Mouse (Mus musculus) midbrain, embryonic 11.5 days (tissue): Measurements from ENCODE around the gene Scarb1. TPM values are rescaled to one million over a fixed set of nuclear protein-coding genes. Genes with fewer than 3 reads are reported as not detected.

Source experiments
- ATAC-seq: fragments of 200-750 bp; cut with Nextera tagmentation; 2 replicates; pipeline ENCODE4 v1.8.0; 2017; ENCODE audit warnings: moderate TSS enrichment, moderate library complexity; ENCODE audit not compliant: low FRiP score
- DNase-seq: peaks from one replicate; pipeline ENCODE4 v3.0.0; 2015; ENCODE audit warnings: low spot score; ENCODE audit errors: missing footprints
- H3K27ac ChIP-seq: fragments of 300-500 bp; sonication (generic); 2 replicates; pipeline ENCODE4 v1.5.1; 2014; ENCODE audit warnings: low read depth, low read length
- H3K27me3 ChIP-seq: fragments of 300-500 bp; sonication (generic); 2 replicates; pipeline ENCODE4 v1.6.1; 2014; ENCODE audit warnings: mild to moderate bottlenecking, low read length, moderate library complexity, mixed read lengths; ENCODE audit not compliant: control insufficient read depth, insufficient read depth
- H3K36me3 ChIP-seq: fragments of 300-500 bp; sonication (generic); 2 replicates; pipeline ENCODE4 v1.6.1; 2014; ENCODE audit warnings: mild to moderate bottlenecking, low read length, moderate library complexity, mixed read lengths; ENCODE audit not compliant: control insufficient read depth, insufficient read depth
- H3K4me1 ChIP-seq: fragments of 300-500 bp; sonication (generic); 2 replicates; pipeline ENCODE4 v1.6.1; 2014; ENCODE audit warnings: low read length; ENCODE audit not compliant: control insufficient read depth, insufficient read depth
- H3K4me2 ChIP-seq: fragments of 300-500 bp; sonication (generic); 2 replicates; pipeline ENCODE4 v1.6.1; 2014; ENCODE audit warnings: mild to moderate bottlenecking, moderate library complexity
- H3K4me3 ChIP-seq: fragments of 300-500 bp; sonication (generic); 2 replicates; pipeline ENCODE4 v1.5.1; 2014; ENCODE audit warnings: low read depth, low read length
- H3K9ac ChIP-seq: fragments of 300-500 bp; sonication (generic); 2 replicates; pipeline ENCODE4 v1.6.1; 2014; ENCODE audit warnings: low read length
- H3K9me3 ChIP-seq: fragments of 300-500 bp; sonication (generic); 2 replicates; pipeline ENCODE4 v1.6.1; 2016; ENCODE audit warnings: low read length; ENCODE audit not compliant: control insufficient read depth
- WGBS: fragments of 180-500 bp; shearing (Covaris S2); extraction: QIAGEN DNeasy Blood & Tissue Kit; methylation state at CpG from one replicate; pipeline ENCODE4 v1.1.7; 2014; 5-methylcytosine and 5-hydroxymethylcytosine counted together
- polyA plus RNA-seq: library from polyadenylated mRNA; unstranded; fragments of >200 nt; fragmentation: Nextera tagmentation; extraction: Ambion mirVana; gene quantifications from 2 replicates; pipeline ENCODE4 v1.2.1, GENCODE M21; 2014

Gene Scarb1
- polyA plus RNA-seq, 1 experiment from 2014 or later, result 26.0 TPM

GRCm38 (mm10) chr5:125317953-125318352 lies 22.9 kb downstream of the Scarb1 start:
- 89% methylated on average over 8 of the region's 8 CpGs for WGBS
- Histone ChIP-seq H3K27ac (no peak overlapping the region), H3K27me3 (no peaks in the 10 kb centered on the region), H3K4me2 (no peak overlapping the region), H3K4me1 (no peaks in the 10 kb centered on the region), H3K9me3 (no peaks in the 10 kb centered on the region), H3K36me3 (no peaks in the 10 kb centered on the region), H3K9ac (no peak overlapping the region), H3K4me3 (no peak overlapping the region)
- ATAC-seq (no peak), DNase-seq (no peak)

- Histone ChIP-seq H3K4me1 (no peaks in the 10 kb centered on the region), H3K27ac (no peak overlapping the region), H3K4me2 (no peak overlapping the region), H3K36me3 (no peaks in the 10 kb centered on the region), H3K4me3 (no peak overlapping the region), H3K9ac (no peak overlapping the region), H3K27me3 (no peaks in the 10 kb centered on the region), H3K9me3 (no peaks in the 10 kb centered on the region)
- 87% methylated on average over 7 of the region's 7 CpGs for WGBS
- DNase-seq, result no peak
- no peak for ATAC-seq
Measured at GRCm38 (mm10) chr5:125317296-125317695, 23.6 kb downstream of the Scarb1 start.

GRCm38 (mm10) chr5:125316771-125317170 lies 24.1 kb downstream of the Scarb1 start:
- no peak overlapping the region for H3K4me2 ChIP-seq
- H3K4me1 ChIP-seq, result no peaks in the 10 kb centered on the region
- no peak overlapping the region for H3K27ac ChIP-seq
- no peaks in the 10 kb centered on the region for H3K36me3 ChIP-seq
- no peaks in the 10 kb centered on the region for H3K27me3 ChIP-seq
- ATAC-seq, result no peak
- 81% methylated on average over 2 of the region's 2 CpGs for WGBS
- no peak overlapping the region for H3K9ac ChIP-seq
- no peaks in the 10 kb centered on the region for H3K9me3 ChIP-seq
- H3K4me3 ChIP-seq, result no peak overlapping the region
- DNase-seq, result no peak

GRCm38 (mm10) chr5:125315110-125315509 lies 25.8 kb downstream of the Scarb1 start:
- no peaks in the 10 kb centered on the region for H3K27me3 ChIP-seq
- 81% methylated on average over 1 of the region's 1 CpGs for WGBS
- H3K36me3 ChIP-seq, result no peaks in the 10 kb centered on the region
- no peaks in the 10 kb centered on the region for H3K9me3 ChIP-seq
- no peak overlapping the region for H3K4me3 ChIP-seq
- H3K9ac ChIP-seq, result no peak overlapping the region
- ATAC-seq (no peak), DNase-seq (no peak)
- no peak overlapping the region for H3K27ac ChIP-seq
- no peaks in the 10 kb centered on the region for H3K4me1 ChIP-seq
- H3K4me2 ChIP-seq, result no peak overlapping the region

- no peak for DNase-seq
- no peaks in the 10 kb centered on the region for H3K27me3 ChIP-seq
- no peak overlapping the region for H3K4me2 ChIP-seq
- no peaks in the 10 kb centered on the region for H3K36me3 ChIP-seq
- no peaks in the 10 kb centered on the region for H3K9me3 ChIP-seq
- no peaks in the 10 kb centered on the region for H3K4me1 ChIP-seq
- no peak overlapping the region for H3K27ac ChIP-seq
- ATAC-seq, result no peak
- 92% methylated on average over 11 of the region's 11 CpGs for WGBS
- H3K9ac ChIP-seq, result no peak overlapping the region
- H3K4me3 ChIP-seq, result no peak overlapping the region
Measured at GRCm38 (mm10) chr5:125313991-125314390, 26.9 kb downstream of the Scarb1 start.

GRCm38 (mm10) chr5:125312970-125313597 lies 27.8 kb downstream of the Scarb1 start:
- no peaks in the 10 kb centered on the region for H3K27me3 ChIP-seq
- WGBS, result 87% methylated on average over 13 of the region's 13 CpGs
- H3K36me3 ChIP-seq, result no peaks in the 10 kb centered on the region
- H3K9me3 ChIP-seq, result no peaks in the 10 kb centered on the region
- DNase-seq (no peak), ATAC-seq (no peak)
- H3K4me2 ChIP-seq, result no peak overlapping the region
- H3K4me1 ChIP-seq, result no peaks in the 10 kb centered on the region
- H3K9ac ChIP-seq, result no peak overlapping the region
- H3K27ac ChIP-seq, result no peak overlapping the region
- no peak overlapping the region for H3K4me3 ChIP-seq

GRCm38 (mm10) chr5:125310986-125311385 lies 29.9 kb downstream of the Scarb1 start:
- H3K4me3 ChIP-seq, result no peak overlapping the region
- DNase-seq, result no peak
- no peak overlapping the region for H3K27ac ChIP-seq
- H3K4me1 ChIP-seq, result no peaks in the 10 kb centered on the region
- no peak overlapping the region for H3K9ac ChIP-seq
- no peak overlapping the region for H3K4me2 ChIP-seq
- no peaks in the 10 kb centered on the region for H3K9me3 ChIP-seq
- ATAC-seq, result no peak
- H3K36me3 ChIP-seq, result no peaks in the 10 kb centered on the region
- 78% methylated on average over 2 of the region's 2 CpGs for WGBS
- no peaks in the 10 kb centered on the region for H3K27me3 ChIP-seq

GRCm38 (mm10) chr5:125309193-125309592 lies 31.7 kb downstream of the Scarb1 start:
- Histone ChIP-seq H3K27ac (no peak overlapping the region), H3K36me3 (no peaks in the 10 kb centered on the region), H3K9ac (no peak overlapping the region), H3K4me1 (peaks cover 6% of the 10 kb centered on the region), H3K4me3 (no peak overlapping the region), H3K4me2 (no peak overlapping the region), H3K27me3 (no peaks in the 10 kb centered on the region), H3K9me3 (no peaks in the 10 kb centered on the region)
- WGBS, result 82% methylated on average over 7 of the region's 7 CpGs
- ATAC-seq (no peak), DNase-seq (no peak)

- no peaks in the 10 kb centered on the region for H3K36me3 ChIP-seq
- no peaks in the 10 kb centered on the region for H3K9me3 ChIP-seq
- H3K4me3 ChIP-seq, result no peak overlapping the region
- no peak for ATAC-seq
- DNase-seq, result no peak
- 88% methylated on average over 13 of the region's 13 CpGs for WGBS
- peaks cover 8% of the 10 kb centered on the region for H3K4me1 ChIP-seq
- H3K4me2 ChIP-seq, result no peak overlapping the region
- no peaks in the 10 kb centered on the region for H3K27me3 ChIP-seq
- no peak overlapping the region for H3K27ac ChIP-seq
- no peak overlapping the region for H3K9ac ChIP-seq
Measured at GRCm38 (mm10) chr5:125306824-125307223, 34.1 kb downstream of the Scarb1 start.
